Mouse (Mus musculus): ENCODE measurements at regions not wholly inside any gene's neighbourhood (a gene's known extent, or its start where the extent isn't known, plus 50 kb on each side); places are given as distances from the start of the nearest gene placed in this dataset.

DNA sequence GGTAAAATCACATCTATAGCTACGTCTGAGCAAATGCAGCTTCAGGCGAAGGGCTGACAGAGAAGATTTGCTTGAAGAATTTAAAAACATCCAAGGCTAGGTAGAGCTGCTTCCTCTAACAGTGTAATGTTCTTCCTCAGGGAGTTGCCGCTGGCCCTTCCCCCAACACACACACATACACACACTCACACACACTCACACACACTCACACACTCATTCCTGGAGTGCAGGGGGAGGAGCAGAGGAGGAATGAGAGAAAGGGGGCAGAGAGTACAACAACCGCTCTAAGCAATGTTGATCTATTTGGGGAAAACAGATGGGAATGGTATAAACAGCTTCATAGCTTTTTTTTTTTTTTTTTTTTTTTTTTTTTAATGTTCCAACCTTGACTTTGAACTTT is 232.6 kb downstream of the Rnf152 start:
- no peak for DNase-seq
- intact Hi-C loops (cut with DNase I) = no loop called here

DNA sequence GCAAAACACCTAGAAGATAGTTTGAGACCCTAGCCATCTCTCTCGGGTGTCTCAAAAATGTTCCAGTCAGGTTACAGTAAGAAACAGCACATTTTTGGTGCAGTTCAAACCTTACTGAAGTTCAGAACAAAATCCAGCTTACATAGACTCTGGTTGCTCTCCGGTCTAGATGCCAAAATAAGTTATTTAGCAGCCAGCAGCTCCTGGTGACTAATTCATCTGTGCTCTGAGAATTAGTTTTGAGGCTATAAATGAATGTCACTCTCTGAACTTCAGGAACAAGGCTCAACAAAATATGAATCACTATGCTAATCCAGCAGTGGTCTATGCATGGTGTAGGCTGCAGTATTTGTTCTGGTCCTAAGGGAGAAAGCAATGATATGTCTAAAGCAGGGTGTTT is 238.6 kb downstream of the Rnf152 start:
- intact Hi-C loops (cut with DNase I) = no loop called here
- DNase-seq = no peak

DNA sequence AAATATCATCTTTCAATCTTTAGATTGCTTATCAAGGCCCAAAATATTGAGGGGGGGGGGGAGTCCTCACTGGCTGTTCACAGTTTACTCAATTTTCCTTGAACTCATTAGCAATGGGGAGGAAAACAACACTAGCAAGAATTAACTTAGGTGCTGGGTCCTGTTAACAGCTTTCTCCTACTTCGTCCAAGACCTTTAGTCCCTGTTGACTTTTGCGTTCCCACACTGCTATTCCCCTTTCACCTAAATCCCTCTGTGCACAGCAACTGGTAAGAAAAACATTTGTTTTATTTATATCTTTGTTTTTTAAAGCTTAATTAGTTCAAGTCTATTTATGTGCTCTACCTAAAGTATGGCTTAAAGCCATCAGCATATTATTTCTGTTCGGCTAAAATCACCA is 240.3 kb downstream of the Rnf152 start:
- DNase-seq = no peak
- intact Hi-C loops (cut with DNase I) = no loop called here

DNA sequence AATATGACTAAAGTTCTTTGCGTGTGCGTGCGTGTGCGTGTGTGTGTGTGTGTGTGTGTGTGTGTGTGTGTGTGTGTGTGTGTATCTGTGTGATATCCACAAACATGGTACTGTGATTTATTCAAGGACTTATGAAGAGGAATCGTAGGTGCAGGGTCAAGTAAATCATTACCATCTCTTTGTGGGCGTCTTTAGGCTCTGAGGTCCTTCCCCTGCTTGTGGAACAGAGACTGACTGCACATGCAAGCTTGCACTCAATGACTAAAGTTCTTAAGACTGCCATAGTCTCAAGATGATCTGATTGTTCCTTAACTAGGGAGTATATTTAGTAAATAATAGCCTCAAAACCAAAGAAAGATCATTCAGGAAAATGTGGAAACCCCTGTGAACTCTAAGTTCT is 241.1 kb downstream of the Rnf152 start:
- no peak for DNase-seq
- intact Hi-C loops (cut with DNase I) = no loop called here

DNA sequence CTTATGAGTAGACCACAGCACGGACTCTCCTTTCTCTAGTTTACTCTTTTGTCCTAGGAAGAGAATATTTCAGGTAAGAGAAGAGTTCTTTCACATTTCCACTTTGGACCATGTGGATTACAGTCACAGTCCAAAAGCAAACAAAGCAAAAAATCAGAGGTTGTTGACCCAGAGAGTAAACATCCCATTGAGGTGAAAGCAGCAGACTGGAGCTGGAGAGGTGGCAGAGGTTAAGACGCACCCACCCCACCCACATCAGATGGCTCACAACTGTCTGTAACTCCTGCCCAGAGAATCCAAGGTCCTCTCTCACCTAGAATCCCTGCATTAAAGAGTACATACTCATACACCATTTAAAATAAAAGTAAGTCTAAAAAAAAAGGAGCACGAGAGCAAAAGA is 241.7 kb downstream of the Rnf152 start:
- intact Hi-C loops (cut with DNase I) = no loop called here

DNA sequence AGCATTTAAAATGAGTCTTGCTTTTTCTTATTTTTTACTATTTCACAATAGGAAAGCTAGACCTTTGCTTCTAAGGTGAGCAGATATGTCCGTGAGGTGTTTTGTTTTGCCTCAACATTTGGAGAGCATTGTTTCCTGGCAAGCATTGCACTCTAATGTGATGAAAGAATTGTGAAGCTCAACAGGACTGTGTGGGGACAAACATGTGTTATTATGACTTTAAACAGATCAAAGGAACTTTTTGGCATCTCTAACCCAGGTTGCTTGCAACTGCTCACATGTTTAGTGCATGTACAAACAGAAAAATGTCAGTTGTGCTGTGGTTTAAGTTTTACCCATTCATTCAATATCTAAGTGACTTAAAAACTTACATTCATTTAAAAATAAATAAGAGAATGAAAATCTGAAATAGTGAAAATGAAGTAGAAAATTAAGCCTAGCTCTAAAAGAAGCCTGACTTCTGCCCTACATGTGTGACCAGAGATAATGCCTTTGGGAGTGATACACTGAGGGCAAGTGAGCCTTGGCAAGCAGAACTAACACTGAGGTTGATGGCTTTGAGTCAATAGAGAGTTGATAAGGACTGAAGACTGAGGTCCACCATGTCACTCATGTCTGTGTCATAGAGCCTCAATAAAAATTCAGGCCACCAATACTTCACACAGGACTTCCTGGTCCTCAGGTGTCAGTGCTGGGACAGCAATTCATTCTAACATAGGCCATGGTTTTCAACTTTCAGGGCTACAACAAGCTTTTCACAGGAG is 243.6 kb downstream of the Rnf152 start:
- DNase-seq = no peak
- intact Hi-C loops (cut with DNase I) = no loop called here

More for the DNA sequence above, 241.7 kb downstream of the Rnf152 start:
- no peak for DNase-seq

DNA sequence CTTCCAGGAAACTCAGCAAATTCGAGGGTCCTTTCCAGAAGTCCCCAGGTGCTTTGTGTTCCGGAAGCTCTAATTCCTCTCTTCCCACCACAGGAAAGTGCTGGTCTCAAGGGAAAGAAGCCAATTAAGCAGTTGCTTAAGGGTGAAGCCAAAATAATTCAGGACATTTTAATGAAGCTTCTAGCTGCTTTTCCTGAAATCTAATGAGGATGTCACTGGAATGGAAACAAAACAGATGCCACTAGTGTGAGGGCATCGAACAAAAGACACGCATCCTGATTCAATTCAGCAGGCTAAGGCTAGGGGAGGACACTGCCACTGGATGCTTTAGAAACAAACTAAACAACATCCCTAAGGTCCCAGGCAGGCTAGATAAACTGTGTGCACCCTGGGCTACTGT is 245.3 kb downstream of the Rnf152 start:
- intact Hi-C loops (cut with DNase I) = no loop called here
- no peak for DNase-seq

DNA sequence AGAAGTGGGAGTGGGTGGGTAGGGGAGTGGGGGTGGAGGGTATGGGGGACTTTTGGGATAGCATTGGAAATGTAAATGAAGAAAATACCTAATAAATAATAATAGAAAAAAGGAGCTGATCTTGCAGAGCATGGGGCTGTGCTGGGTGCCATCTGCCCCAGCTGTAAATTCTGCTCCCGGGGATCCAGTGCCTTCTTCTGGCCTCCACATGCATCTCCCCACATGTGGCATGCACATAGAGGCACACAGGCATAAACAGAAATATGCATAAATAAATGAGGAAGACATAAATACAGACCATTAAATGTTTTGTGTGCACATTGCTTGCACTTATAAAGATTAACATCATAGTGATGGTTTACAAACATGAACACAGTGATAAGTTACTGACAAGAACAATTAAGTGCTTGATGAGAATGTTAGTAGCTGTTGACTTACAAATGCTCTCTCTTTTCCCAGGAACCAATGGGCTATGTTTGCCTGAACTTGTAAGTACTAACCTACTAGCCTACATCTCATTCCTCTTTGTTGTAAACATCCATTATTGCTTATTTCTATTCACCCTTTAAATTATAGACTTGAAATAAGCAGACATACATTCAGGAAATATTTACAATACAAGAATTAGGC is 245.8 kb downstream of the Rnf152 start:
- no peak for DNase-seq
- intact Hi-C loops (cut with DNase I) = no loop called here

DNA sequence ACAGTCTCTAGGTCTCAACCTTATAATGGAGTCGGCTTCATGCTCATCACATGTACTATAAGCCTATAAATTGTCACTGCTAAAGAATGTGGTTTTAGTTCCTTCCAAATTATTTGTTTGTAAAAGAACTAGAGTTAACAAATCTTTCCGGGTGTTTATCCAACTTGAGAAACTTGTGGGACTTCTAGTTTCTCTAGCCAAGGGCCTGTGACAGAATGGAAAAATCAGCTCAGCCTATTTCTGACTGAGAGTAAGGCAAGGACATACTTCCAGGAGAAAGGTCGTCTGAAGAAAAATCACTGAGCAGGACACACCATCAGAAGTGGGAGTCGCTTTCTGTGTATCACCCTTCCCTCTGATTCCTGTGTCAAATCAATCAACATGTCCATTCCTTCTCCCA is 248.7 kb downstream of the Rnf152 start:
- no peak for DNase-seq
- intact Hi-C loops (cut with DNase I) = no loop called here

DNA sequence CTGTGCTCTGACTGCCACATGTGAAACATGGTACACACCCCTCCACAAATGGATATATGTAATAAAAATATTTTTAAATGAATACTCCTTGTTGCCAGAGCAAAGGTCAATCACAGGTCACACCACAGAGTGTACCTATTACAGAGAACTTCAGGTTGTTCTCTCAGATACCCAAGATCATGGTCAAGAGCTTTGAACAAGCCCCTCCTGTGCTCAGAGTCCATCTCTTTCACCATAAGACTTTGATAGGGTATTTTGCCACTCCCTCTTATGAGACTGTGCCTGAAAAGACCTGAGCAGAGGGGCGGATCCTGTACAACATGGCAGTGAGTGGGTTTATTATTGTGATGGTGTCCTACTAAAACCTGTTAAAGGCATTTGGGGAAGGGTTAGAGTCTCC is 249.3 kb downstream of the Rnf152 start:
- intact Hi-C loops (cut with DNase I) = no loop called here
- DNase-seq = no peak

DNA sequence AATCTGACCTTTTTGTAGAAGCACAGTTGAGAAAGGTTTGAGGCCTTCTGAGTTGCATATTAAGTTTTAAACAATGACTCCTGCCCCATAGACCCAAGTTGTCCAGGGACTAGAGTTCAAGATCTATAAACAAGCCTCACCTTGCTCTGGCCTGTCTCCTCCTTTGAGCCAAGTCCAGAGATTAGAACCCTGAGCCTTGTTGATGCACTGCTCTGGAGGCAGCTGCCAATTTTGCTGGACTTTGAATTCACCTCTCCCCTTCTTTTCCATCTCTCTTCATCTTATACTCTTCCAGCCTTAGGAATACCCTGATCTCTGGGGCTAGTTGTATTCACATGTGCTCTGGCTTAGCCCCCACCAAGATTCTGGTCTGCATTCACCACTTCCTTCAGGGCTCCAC is 251.3 kb downstream of the Rnf152 start:
- intact Hi-C loops (cut with DNase I) = no loop called here
- DNase-seq = no peak

DNA sequence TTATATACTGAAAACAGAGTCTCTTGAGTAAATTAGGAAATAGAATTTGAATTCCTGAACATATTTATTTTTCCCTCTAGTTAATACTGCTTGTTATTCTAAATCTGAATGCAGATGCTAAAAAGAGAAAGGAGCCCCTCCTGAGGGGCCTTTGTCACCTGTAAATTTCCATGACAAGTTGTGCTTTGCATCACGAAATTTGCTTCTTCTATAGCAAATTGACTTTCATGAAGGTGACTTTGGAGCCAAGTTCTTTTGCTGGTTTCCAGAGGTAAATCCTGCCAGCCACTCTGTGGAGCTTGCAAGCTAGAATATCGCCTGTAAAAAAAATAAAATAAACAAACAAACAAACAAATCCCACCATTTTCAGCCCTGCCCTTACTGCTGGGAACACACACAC is 261.4 kb downstream of the Rnf152 start:
- intact Hi-C loops (cut with DNase I) = loop anchor here (10.0 kb wide), 1 partner anchor 540 kb away; no protein-coding TSS in a partner anchor
- DNase-seq = no peak

DNA sequence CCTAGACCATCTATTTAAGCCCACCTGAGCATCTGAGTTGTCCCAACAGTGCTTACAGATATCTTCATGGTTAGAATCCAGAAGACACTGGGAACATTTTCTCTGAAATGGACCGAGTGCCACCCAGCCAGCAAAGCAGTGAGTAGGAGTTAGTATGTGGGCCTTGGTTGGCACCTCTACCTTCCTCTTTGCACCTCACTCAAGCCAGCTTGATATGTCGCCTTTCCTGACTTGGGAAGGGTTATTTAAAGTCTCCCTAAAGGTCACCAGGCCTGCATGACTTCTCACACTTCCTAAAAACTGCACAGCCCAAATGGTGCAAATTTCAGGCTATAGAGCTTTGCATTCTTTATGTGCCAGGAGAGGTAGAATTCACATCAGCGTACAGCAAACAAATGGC is 262.0 kb downstream of the Rnf152 start:
- DNase-seq = no peak
- intact Hi-C loops (cut with DNase I) = loop anchor here (10.0 kb wide), 1 partner anchor 540 kb away; no protein-coding TSS in a partner anchor

DNA sequence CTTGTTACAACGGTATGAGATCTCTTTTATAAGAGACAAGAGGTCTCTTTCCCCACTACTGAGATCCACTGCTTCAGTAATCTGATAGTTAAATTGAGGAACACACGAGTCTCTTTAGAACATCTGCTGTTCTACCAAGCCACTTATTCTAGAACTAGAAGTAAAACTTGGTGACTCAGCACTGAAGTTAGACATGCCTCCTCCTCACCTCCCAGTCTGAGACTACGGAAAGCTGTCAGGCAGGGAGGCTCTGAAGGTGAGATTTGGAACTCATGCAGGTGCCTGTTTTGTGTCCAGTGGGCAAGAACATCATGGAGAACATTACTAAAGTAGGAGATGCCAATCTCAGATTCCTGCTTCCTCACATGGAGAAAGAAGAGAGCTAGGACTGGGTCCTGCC is 262.6 kb downstream of the Rnf152 start:
- intact Hi-C loops (cut with DNase I) = loop anchor here (10.0 kb wide), 1 partner anchor 541 kb away; no protein-coding TSS in a partner anchor

DNA sequence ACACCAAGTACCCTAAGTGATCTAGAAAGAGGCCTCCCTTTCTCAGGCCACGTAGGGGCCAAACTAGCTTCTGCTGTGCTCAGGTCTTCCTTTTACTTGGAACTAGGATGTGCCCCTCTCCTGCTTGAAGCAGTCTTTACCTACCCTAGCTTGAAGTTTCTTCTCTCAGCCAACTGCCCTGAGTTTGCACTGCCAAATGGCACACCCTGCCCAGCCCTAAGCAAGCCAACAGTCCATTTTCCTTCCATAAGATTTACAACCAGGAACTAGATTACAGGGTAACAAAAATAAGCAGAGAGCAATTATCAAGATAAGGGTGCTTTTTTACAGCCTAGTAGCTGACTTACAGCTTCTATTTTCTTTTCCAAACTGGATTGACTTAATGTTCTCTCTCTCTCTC is 263.5 kb downstream of the Rnf152 start:
- DNase-seq = no peak
- intact Hi-C loops (cut with DNase I) = loop anchor here (10.0 kb wide), 1 partner anchor 542 kb away; no protein-coding TSS in a partner anchor

More for the DNA sequence above, 262.6 kb downstream of the Rnf152 start:
- no peak for DNase-seq

DNA sequence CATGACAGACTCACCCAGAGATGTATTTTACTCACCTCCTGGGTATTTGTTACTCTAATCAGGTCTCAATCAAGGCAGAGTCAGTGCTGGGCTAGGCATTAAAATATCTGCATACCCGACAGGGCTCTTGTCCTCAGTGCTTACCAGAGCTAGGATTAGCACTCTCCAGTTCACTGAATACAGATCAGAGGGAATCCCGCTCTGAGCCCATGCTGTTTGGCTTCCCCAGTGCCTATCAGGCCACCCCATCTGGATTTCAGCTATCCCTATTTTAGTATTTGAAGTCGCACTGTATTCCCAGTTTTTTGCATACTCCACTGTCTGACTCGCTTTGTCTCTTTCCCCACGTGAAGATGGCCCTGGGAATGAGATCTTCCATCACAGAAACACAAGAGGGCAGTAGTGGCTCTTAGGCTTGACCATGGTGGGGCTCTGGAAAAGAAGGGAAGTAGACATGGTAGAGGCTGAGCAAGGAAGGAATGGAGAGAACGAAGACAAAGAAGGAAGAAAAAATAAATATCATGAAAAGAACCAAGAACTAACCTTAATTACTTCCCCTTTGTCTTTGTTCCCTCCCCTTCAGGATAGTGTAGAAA is 264.1 kb downstream of the Rnf152 start:
- intact Hi-C loops (cut with DNase I) = loop anchor here (10.0 kb wide), 1 partner anchor 542 kb away; no protein-coding TSS in a partner anchor
- no peak for DNase-seq

DNA sequence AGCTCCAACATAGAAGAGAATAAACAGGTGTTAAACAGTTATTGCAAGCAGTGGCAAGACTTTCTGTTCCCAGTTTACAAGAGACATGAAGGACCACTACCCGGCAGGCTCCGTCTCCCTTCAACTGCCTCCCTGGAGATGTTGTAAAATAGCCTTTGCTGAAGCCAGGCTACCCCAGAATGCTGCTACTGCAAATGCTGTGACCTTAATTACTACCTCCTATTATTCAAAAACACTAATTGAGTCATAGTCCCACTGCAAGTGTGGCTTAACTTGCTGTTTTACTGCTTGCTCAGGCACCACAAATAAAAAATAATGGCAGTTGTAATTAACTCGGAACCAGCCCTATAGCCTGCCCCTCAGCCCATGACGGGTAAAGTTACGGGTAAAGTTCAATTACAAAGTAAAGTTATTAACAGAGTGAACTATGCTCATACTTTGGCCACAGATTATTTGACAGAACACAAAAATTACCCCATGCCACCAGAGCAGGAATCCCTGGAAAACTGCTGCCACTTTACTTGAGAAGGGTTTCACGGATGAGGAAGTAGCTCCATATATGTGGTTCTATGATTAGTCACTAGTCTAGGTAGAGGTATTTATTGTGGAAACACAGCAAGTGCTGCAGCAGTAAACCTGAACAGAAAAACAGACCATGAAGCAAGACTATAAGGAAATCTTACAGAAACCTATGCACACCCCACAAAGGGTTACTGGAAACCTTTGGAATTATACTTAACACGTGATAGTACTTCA is 267.6 kb downstream of the Rnf152 start:
- DNase-seq = no peak
- intact Hi-C loops (cut with DNase I) = no loop called here

DNA sequence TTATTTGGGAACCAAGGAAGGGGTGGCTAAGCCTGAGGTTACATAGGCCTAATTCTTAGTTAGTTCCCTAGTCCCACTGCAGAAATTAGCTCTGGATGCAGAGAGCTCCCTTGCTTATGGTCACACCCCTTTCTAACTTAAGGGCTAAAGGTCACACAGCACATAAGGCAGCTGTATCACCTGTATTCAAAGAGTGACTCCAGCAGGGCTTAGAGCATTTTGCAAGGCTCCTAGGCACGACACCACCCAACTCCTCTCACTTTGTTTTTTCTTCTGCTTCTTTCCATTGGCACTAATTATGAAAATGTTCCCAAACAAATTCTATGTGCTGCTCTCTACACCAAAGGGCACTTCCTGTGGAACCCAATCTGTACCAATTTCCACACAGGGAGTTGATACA is 268.9 kb downstream of the Rnf152 start:
- DNase-seq = no peak
- intact Hi-C loops (cut with DNase I) = no loop called here

DNA sequence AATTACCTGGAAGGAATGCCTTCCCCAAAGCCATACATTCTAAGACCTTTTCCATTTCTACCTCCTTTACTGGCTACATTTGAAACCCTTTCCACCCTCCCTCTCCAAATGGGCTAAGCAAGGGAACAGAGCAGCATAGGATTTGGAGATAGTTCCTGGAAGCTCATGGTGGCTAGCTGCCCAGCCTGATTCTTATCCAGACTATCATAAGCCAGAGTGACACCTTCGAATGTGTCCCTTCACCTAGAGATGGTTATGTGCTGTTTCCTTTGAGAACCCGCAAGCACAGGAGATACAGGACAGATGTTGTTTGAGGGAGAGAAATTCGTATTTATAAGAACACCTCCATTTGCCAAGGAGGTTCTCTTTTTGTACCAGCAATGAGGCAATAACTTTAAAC is 272.0 kb downstream of the Rnf152 start:
- intact Hi-C loops (cut with DNase I) = no loop called here
- no peak for DNase-seq

DNA sequence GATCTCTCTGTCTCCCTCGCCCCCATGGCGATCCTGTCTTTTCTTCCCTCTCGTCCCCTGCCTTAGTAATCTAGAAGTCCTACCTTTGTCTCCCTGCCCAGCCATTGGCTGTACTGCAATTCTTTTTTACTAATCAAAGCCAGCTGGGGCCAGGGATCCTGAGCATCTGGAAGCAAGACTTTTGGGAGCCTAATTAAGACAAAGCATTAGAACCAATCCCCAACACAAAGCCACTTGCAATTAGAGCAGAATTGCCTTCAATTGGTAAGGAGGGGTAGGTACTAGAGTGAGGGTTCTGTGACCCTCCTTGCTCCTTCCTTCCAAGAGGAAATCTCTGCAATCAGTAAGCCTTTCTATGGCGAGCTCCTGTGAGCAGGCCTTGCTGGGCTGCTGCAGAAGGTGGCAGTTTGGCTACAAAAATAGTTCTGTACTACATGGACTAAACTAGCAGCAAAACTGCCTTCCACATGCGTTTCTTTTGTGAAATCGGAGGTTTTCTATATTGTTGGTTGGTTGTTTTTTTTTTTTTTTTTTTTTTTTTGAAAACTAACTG is 272.9 kb downstream of the Rnf152 start:
- intact Hi-C loops (cut with DNase I) = no loop called here
- DNase-seq = no peak

Data from gastrocnemius, postnatal 36 days (tissue).